Mouse (Mus musculus) induced T-regulatory cell, adult 2 months (primary cell): ENCODE measurements around the gene Prkaca.
"Not testable (repeated sequence)": the region's sequence is repeated elsewhere in the genome, so short reads cannot be mapped to it uniquely, and the experiment has no call there.

Experiments used
- DNase-seq: peaks from one replicate; pipeline ENCODE4 v3.0.0-alpha.2; 2012; ENCODE audit warnings: low read depth

Gene Prkaca

DNA sequence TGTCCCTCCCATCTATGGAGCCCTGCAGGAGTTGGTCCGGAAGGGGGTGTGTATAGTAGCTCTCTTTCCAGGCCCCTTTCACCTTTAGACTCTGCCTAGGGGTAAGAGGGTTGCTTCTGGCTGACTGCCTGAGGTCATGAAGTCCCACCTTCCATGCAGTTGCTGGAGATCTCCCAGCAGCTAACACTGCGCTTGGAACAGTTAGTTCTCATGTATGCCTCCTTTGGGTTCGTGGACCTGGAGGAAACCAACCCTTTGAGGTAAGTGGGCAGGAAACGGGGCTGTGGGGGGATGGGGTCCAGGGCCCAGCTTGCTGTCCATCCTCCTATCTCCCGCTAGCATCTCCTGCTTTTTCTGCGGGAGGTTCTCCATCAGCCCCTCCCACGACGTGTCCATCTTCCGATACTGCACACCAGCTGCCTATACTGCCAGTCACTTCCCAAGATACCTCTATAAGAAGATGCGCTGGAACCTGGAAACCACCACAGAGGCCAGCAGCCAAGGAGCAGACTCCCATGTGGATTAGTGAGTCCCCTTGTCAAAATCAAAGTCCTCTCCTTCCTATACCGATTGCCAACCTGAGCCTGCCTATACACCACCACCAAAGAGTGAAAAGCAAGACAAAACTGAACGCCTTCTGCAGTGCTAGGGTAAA is 30.3 kb downstream of the Prkaca start:
- DNase-seq = no peak

DNA sequence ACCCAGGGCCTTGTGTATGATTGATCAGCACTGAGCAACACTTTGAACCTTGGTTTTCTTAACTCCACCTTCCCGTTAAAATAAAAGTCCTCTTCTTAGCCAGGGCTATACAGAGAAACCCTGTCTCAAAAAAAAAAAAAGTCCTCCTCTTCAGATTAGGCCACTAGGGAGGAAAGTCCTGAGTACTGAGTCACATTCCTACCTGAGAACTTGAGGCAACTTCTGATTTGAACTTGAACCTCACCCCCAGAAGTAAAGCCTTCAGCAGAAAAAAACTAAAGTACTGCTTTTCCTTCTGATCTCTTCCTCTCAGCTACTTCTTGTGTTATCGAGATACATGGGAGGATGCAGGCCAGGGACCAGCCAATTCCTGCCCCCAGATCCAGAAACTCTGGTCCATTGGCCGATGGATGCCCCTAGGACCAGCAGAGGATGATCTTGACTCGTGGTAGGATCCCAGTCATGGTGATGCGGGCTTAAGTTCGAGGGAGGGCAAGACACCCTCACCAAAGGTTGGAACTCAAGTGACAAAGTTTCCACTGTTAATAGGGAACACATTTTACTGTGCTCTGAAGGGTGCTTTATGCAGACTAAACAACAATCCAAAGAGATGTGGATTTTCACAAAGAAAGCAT is 30.9 kb downstream of the Prkaca start:
- DNase-seq = no peak

DNA sequence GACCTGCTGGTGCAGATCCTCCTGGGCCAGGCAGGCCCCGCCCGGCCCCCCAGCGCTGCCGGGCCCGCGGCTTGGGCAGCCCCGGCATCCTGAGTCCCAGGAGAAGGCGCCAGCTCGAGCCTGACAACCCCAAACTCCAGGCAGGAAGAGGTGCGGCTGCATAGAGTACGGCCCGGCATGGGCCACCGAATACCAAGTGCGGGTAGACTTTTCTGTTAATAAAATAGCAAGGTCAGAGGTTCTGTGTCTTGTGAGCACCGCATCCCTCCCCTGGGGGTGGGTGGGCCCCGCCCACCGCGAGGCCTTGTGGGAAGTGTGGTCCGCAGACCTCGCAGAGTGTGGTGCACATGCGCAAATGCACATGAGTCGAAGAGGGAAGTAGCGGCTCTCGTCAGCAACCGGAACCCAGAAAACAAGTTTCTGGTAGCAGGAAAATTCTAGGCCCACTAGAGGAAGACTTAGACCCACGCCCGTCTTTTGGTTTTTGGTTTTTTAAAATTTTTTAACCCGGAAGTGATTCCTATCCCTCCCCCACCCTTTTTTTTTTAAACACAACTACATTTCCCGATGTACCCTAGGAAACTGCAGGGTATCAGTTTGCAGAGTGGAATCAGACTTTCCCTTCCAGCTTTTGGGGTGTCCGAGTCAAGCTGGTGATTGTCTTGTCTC is 31.9 kb downstream of the Prkaca start:
- DNase-seq = peak; percentile 98

DNA sequence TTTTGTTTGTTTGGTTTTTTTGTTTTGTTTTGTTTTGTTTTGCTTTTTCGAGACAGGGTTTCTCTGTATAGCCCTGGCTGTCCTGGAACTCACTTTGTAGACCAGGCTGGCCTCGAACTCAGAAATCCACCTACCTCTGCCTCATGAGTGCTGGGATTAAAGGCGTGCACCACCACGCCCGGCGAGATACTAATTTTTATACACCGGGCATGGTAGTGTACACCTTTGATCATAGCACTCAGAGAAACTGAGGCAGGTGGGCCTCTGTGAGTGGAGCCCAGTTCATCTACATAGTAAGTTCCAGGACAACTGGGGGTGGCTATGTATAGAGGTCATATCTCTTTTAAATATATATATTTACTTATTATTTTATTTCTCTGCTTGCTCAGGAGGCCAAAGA is 32.7 kb downstream of the Prkaca start:
- not testable (repeated sequence) for DNase-seq

DNA sequence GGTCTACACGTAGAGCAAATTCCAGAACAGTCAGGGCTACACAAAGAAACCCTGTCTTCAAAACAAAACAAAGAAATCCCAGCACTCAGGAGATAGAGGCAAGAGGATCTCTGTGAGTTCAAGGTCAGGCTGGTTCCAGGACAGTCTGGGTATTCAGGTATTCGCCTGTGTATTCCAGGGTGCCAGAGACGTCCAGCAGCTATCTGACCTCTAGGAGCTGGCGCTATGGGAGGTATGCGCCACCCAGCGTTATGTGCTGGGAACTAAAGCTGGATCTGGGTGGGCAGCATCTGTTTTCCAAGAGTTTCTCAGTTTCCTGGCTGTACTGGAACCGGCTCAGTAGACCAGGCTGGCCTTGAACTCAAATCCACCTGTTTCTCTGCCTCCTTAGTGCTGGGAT is 35.6 kb downstream of the Prkaca start:
- no peak for DNase-seq

DNA sequence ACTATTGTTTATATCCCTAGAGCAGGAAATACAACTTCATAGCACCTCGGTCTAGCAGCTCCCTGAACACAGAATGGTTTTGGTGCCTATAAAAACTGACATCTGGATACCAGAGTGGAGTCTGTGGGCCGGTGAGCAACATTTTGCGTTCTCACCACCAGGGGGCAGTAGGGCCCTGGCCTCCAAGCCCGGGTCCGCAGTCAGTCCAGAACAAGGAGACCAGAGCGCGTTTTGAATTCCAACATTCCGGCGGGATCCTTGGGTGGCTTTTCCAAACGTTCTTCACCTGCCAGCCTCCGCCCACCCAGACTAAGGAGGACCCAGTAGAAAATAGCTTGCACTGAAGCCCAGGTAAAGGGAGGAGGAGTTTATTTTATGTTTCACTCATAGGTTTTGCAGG is 37.1 kb downstream of the Prkaca start:
- peak; percentile 88 for DNase-seq

DNA sequence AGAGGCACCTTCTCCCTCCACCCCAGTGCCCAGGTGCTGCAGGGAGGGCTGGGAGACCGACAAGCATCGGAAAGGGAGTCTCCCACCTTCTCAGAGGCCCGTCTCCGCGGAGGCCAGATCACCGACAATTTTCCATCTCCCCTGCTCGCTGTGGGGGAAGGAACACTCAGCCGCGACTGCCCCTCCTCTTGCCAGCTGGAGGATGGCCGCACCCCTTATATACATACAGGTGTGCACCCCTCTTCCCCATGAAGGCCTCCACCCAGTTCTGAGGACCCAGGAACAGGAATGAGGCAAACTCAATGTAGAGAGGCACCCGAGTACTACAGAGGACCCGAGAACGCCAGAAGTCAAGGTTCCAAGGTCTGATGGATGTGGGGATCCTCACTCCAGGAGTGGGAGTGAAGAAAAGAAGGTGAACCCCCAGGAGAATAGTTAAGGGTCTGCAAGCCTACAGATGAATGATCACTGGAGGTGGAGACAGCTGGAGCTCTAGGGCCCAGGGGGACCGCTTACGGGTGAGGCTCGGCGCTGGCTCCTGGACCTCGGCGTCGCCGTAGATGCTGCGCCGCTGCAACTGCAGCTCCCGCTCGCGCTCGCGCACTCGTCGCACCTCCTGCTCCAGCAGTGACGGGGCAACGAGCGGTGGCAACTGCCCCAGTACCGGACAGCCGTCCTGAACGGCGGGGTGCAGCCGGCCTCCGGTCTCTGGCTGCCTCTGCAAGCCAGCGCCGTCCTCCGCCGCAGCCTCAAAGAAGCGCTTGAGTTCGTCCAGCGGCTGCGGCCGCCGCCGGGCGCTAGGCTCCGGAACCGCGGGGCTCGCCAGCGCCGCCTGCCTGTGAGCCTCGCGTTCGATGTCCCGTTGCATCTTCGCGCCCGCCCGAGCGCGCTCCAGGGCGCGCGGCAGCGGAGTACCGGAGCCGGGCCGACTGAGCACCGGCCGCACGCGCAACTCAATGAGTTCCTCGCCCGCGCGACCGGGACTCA is 38.1 kb downstream of the Prkaca start:
- DNase-seq = peak; percentile 87

DNA sequence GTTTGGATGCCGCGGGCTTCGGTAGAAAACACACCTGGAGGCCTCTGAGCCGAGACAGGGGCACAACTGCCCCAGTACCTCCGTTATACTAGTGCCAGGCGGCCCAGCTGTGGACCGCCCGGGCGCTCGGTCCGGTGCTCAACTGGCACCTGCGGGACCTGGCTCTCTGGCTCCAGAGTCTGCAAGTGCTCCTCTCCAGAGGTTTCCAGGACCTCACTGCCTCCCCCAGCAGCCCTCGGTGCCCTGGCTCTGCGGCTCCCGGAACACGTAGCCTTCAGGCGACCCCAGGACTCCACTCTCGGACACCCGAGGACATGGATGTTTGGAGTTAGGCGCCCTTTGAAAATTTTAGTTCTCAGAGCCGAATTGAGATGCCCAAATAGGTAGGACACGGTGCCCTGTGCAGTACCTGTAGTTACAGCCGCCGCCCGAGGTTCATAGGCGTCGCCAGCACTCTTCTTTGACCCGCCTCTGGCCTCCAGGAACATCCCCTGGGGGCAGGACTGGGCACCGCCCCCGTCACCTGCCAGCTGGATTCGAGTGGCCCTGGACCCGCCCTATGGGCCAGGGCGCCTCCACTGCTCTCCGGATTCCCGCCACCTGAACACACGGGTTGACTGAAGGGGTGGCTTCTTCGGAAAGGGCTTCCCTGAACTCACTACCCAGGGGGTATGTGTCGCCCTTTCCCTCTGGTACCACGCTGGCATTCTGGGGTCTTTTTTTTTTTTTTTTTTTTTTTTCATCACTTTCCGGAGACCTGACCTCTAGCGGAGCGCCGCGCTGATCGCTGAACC is 39.1 kb downstream of the Prkaca start, which contains the start of gene 2210011C24Rik:
2210011C24Rik (minus strand) TSS at position 467 of the 794 bp plus-strand sequence.
- DNase-seq = peak; percentile 69

DNA sequence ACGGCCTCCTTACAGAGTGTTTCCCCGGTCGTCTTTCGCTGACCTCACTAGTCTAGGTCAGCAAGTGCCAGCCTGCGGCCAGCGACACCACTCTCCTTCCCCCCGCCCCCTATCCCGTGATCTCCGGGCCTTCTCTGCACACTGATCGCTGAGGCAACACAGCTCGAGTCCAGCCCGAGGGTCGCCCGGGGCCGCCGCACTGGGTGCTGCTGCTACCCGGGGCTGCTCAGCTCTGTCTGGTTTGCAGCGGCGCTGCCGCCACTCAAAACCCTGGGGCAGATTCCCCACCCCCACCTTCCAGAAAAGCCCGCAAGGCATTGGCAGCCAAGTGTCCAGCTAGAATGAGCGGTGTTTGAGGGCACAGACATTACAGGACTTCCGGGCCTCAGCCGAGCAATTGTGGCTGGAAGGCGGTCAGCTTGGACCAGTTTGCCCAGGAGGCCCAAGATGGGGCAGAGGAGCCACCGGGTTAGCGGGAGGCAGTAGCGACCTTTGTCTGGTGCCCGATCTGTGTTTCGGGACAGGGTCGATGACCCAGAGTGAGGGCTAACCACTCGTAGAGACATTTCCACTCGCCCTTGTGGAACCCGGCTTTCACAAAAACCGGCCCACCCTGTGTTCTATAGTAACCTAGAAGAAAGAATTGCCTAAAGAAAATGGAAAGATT is 39.8 kb downstream of the Prkaca start:
- DNase-seq = no peak

DNA sequence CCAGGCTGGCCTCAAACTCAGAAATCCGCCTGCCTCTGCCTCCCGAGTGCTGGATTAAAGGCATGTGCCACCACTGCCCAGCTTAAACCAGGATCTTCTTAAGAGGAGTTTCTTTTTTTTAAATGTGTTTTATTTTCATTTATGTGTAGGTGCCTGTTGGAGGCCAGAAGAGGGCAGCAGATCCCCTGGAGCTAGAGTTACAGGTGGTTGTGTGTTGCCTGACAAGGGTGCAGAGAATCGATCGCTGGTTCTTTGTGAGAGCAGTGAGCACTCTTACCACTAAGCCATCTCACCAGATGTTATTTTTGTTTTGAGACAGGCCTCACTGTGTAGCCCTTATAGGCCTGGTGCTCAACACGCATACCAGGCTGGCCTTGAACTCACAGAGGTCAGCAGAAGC is 43.0 kb downstream of the Prkaca start:
- no peak for DNase-seq

DNA sequence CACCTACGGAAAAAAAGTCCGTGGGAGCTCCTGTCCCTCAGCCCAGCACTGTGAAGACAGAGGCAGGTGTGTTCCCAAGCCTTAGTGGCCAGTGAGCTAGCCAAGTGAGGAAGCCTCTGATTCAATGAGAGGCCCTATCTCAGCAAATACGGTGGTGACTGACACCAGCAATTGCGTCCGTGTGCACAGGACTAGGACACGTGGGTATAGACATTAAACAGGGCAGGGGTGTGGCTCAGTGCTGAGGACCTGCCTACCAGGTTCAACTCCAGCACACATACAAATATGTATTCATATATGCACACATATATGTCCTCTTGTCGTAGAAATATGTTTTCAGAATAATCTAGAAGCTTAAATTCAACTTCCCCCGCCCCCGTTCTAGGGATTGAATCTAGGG is 46.9 kb downstream of the Prkaca start:
- DNase-seq = no peak

DNA sequence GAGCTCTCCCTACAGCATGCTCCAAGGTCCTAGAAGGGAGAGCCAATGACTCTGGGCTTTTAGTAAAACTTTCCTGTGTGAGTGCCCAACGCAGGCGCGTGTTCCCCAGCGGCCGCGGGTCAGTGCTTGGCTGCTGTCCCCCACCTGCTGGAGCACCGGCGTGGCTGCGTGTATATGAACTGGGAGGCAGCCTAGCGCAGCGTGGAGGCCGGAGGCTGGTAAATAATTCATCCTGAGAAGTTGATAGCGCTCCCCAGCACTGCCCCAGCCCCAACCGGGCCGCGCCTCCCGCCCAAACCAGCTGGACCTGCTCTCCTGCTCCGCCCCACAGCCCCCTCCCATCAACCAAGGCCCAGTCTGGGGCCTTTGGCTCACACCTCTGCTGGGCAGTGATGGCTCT is 48.3 kb downstream of the Prkaca start, which contains the start of gene Palm3:
Palm3 (plus strand) TSS at position 376 of the 400 bp plus-strand sequence.
- DNase-seq = no peak

DNA sequence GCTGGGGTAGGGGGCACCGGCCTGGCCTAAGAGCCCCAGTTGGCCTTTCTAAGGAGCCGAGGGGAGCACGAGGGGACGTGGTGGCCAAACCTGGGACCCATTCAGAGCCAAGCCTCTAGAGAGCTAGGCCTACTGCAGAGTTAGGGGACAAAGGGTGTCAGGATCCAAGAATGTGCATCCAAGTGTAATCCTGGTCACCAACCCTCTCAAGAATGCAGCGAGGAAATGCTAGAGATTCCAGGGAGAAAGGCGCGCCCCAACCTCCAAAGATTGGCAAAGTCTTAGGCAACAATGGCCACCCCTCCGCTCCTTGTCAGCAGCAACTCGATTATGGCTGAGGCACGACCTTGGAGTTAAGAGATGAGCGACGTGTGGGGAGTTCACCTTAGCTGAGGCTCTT is 48.8 kb downstream of the Prkaca start:
- no peak for DNase-seq

DNA sequence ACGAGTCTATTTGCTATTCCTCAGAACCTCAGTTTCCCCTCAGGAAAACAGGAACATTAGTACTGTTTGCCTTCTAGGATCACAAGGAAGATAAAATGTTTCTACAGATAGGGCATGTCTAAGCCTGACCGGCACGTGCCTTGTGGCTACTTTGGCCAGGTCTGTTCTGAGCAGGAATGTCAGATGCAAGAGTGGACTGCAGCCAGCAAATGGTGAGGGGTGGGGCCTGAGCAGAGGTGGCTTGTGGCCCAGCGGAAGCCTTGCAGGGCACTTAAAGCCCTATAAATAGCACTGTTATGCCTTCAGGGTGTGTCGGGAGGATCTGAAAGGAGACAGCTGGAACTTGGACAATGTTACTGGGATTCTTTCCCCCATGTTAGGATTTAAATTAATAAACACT is 50.3 kb downstream of the Prkaca start:
- no peak for DNase-seq

DNA sequence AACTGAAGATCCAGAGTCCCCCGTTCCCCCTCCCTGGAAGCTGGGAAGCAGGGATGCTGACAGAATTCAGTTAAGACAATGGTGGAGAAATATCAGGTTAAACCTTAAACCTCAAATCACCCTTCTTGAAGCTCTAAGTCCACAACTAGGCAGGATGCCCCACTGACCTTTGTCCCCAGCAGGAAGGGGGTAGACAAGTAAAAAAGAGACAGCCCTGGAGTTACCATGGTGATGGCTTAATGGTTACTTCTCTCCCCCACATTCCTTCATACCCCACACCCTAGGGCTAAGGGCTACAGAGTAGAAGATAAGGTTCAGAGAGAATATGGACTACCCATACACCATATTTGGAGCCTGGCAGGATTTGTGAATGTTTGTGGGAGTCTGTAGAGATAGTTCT is 50.8 kb downstream of the Prkaca start:
- DNase-seq = no peak

DNA sequence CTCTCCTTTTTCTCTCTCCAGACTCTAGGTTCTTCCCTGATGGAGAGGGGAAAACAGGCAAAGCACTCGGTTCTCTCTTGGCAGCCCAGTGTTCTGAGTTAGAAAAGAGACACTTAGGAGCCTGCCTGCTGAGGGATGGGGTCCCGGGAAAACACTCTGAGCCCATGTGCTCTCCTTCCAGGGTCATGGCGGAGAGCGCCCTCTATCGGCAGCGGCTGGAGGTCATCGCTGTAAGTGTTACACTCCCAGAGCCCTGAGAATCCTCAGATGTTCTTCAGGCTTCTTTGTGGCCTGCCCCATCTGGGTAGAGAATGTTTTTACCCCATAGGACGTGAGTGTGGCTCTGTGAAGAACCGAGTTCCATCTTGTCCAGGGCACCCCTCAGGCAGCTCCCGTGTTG is 51.4 kb downstream of the Prkaca start:
- DNase-seq = peak; percentile 80

DNA sequence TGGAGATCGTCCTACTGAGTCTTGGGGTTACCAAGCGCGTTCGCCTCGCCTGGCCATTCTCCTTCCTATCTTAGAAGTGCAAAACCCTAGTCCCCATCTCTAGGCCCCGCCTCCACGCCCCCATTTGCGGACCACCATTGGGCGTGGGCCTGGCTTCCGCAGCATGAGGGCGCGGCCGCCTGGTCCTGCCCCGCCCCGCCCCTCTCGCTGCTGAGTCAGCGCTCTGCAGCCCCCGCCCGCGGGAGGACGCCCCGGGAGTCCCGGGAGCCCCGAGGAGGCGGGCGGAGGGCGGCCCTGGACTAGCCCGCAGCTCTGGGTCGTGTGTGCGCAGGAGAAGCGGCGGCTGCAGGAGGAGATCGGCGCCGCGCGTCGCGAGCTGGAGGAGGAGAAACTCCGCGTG is 53.1 kb downstream of the Prkaca start:
- DNase-seq = peak; percentile 74

DNA sequence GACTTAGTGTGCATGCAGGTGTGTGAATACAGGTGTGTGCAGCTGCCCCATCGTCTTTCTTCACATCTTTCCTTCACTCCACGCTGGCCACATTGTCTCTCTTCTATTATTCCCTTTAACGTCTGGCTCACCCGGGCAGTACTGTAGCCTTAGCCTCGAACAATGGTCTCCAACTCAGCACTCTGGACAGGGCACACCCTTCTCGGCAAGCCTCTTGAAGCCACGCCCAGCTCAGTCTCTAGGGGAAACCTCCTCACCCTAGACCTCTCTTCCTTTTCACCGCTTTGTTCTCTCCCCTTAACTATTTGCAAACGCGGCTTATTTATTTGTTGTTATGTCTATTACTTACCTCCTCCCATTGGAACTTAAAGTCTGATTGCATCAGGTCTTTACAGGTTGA is 54.7 kb downstream of the Prkaca start:
- peak; percentile 61 for DNase-seq

DNA sequence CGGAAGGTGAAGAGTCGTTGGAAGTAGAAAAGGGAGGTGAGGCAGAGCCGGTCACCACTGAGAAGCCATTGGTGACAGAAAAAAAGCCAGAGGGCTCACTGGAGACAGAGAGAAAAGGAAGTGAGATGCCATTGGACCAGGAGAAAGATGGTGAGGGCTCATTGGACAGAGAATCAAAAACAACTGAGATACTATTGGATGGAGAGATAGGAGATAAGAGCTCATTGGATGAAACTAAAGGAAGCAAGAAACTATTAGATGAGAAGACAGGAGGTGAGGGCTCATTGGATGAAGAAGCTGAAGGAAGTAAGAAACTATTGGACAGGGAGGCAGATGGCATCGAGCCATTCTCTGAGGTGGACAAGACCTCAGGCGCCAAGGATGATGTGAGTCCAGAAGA is 56.5 kb downstream of the Prkaca start:
- no peak for DNase-seq

DNA sequence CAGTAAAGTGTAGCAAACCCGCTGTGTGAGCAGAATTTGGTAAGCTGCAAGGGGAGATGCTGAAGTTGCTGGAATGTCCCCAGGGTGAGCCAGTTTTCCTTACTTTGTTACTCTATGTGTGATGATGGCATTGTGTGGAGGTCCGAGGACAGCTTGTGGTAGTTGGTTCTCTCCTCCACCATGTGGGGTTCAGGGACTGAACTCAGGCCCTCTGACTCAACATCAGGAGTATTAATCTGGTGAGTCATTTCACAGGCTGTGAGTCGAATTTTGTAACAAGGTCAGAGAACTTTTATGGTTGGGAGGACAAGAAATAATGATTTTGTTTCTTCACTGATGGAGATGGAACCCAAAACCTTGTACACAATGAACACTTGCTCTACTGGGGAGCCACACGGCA is 60.0 kb downstream of the Prkaca start:
- DNase-seq = no peak

DNA sequence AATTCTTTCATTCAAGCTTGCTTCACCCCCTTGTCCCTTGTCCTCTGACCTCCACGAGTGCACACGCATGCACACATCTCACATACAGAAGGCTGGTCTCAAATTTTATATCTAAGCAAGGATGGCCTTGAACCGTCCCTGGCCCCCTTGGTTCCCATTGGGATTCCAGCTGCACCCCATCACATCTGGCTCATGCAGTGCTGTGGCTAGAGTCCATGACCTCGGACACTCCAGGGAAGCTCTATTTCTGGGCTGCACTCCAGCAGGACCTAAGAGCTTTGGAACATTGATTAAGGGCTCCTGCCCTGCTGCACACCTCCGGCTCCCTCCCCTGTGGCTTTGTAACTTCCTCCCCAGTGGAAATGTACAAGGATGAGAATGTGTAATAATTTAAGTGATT is 65.2 kb downstream of the Prkaca start:
- DNase-seq = no peak
